21 mouse cellular contexts compared by ENCODE assay signal in genomic region chr3:65373594-65374182, GRCm38 (mm10). TPM values are rescaled to one million over a fixed set of nuclear protein-coding genes. Genes with fewer than 3 reads are reported as not detected.
DNase-seq lines count a peak whose midpoint lies in the region; ATAC-seq lines count a peak whose summit lies in the region.
"Had no signal": no experiment of that assay in that cellular context is flagged by ENCODE, and none has a peak within 500 bp of the region (broad histone marks: within the 10 kb centered on the region; RNA-seq: fewer than 3 reads in every experiment).

No protein-coding gene starts in this region.

- ATAC-seq in heart, embryonic 15.5 days (replicated peaks; ENCODE audit: insufficient number of reproducible peaks, insufficient read depth, low FRiP score, low read depth), result 0 out of 2 replicates have a peak, but pooled peaks have one; percentile 39
- ATAC-seq in midbrain, embryonic 15.5 days (replicated peaks), result no peak

- H3K9ac ChIP-seq in heart, embryonic 15.5 days, result no peak overlapping the region
- H3K9ac ChIP-seq in midbrain, embryonic 15.5 days, result no peak overlapping the region
- H3K9ac ChIP-seq: embryonic facial prominence, embryonic 15.5 days; limb, embryonic 15.5 days; liver, embryonic 15.5 days; neural tube, embryonic 12.5 days had no signal

- H3K36me3 ChIP-seq in heart, embryonic 15.5 days, result peaks cover 14% of the 10 kb centered on the region
- H3K36me3 ChIP-seq in midbrain, embryonic 10.5 days, result peaks cover 69% of the 10 kb centered on the region
- H3K36me3 ChIP-seq in midbrain, embryonic 15.5 days (replicated peaks), result no peaks in the 10 kb centered on the region

- H3K27ac ChIP-seq in heart, embryonic 15.5 days, result peak overlapping the region; percentile 10; the same call in 1 of the 2 replicates
- H3K27ac ChIP-seq in midbrain, embryonic 10.5 days (replicated peaks), result peak overlapping the region; percentile 49
- no peak overlapping the region for H3K27ac ChIP-seq in midbrain, embryonic 15.5 days
- H3K27ac ChIP-seq: embryonic facial prominence, embryonic 15.5 days; limb, embryonic 15.5 days; liver, embryonic 15.5 days; neural tube, embryonic 12.5 days; stomach, postnatal 0 days had no signal

- no peaks in the 10 kb centered on the region for H3K9me3 ChIP-seq in heart, embryonic 15.5 days (replicated peaks)
- no peaks in the 10 kb centered on the region for H3K9me3 ChIP-seq in midbrain, embryonic 10.5 days (replicated peaks)
- H3K9me3 ChIP-seq in midbrain, embryonic 15.5 days, result no peaks in the 10 kb centered on the region
- H3K9me3 ChIP-seq: embryonic facial prominence, embryonic 15.5 days; limb, embryonic 15.5 days; liver, embryonic 15.5 days; neural tube, embryonic 12.5 days had no signal

- peak; percentile 78 for DNase-seq in heart, adult 11 months
- no peak for DNase-seq in heart, postnatal 4 days
- DNase-seq in heart, adult 8-10 months (ENCODE audit: low spot score), result no peak
- no peak for DNase-seq in midbrain, embryonic 10.5 days (ENCODE audit: low spot score)
- DNase-seq in ZHBTc4 (ENCODE audit: low read depth, low spot score), result peak; percentile 44
- DNase-seq in kidney, adult 18-20 months, result no peak
- DNase-seq: adrenal gland, postnatal 36 days; cerebellum, adult 11-12 months; cerebellum, postnatal 14 days; kidney, adult 9 months; kidney, postnatal 25 days; right cerebral cortex, adult 18-20 months; thymus, postnatal 14 days had no signal

- WGBS in heart, embryonic 15.5 days, result 53% methylated on average over 5 of the region's 5 CpGs
- WGBS in midbrain, embryonic 10.5 days, result 70% methylated on average over 5 of the region's 5 CpGs
- 58% methylated on average over 5 of the region's 5 CpGs for WGBS in midbrain, embryonic 15.5 days

- no peaks in the 10 kb centered on the region for H3K27me3 ChIP-seq in heart, embryonic 15.5 days
- no peaks in the 10 kb centered on the region for H3K27me3 ChIP-seq in midbrain, embryonic 10.5 days (ENCODE audit: low read depth, poor library complexity, severe bottlenecking)
- H3K27me3 ChIP-seq in midbrain, embryonic 15.5 days (replicated peaks), result no peaks in the 10 kb centered on the region
- H3K27me3 ChIP-seq: CH12.LX; embryonic facial prominence, embryonic 15.5 days; limb, embryonic 15.5 days; liver, embryonic 15.5 days; neural tube, embryonic 12.5 days had no signal

- H3K4me2 ChIP-seq in heart, embryonic 15.5 days, result no peak overlapping the region
- no peak overlapping the region for H3K4me2 ChIP-seq in midbrain, embryonic 15.5 days
- H3K4me2 ChIP-seq: embryonic facial prominence, embryonic 15.5 days; limb, embryonic 15.5 days; liver, embryonic 15.5 days; neural tube, embryonic 12.5 days had no signal

- H3K4me1 ChIP-seq in heart, embryonic 15.5 days (replicated peaks), result peaks cover 7% of the 10 kb centered on the region; the same call in 1 of the 2 replicates
- peaks cover 18% of the 10 kb centered on the region for H3K4me1 ChIP-seq in midbrain, embryonic 10.5 days
- no peaks in the 10 kb centered on the region for H3K4me1 ChIP-seq in midbrain, embryonic 15.5 days
- H3K4me1 ChIP-seq: embryonic facial prominence, embryonic 15.5 days; limb, embryonic 15.5 days; liver, embryonic 15.5 days; neural tube, embryonic 12.5 days had no signal

- no peak overlapping the region for H3K4me3 ChIP-seq in heart, embryonic 15.5 days
- H3K4me3 ChIP-seq in midbrain, embryonic 10.5 days, result no peak overlapping the region
- H3K4me3 ChIP-seq in midbrain, embryonic 15.5 days, result no peak overlapping the region
- H3K4me3 ChIP-seq: embryonic facial prominence, embryonic 15.5 days; limb, embryonic 15.5 days; liver, embryonic 15.5 days; neural tube, embryonic 12.5 days had no signal

RNA-seq across cellular contexts. Expression of gene Ssr3, which starts 18.7 kb away (rescaled TPM):
- total RNA-seq in heart, postnatal 4 days (2021), result 100 to 1,000 TPM; 178 TPM
- polyA plus RNA-seq in heart, embryonic 15.5 days (2015; fragmentation: Nextera tagmentation; extraction: Ambion mirVana), result 193 and 207 TPM in 2 replicates
- 100 to 1,000 TPM; 106 to 126 (median 118) TPM for total RNA-seq in heart, adult 8-10 months (2022)
- polyA plus RNA-seq in midbrain, embryonic 10.5 days (2016; fragmentation: Nextera tagmentation; extraction: Ambion mirVana), result 232 and 245 TPM in 2 replicates
- polyA plus RNA-seq in midbrain, embryonic 15.5 days (2015; fragmentation: Nextera tagmentation; extraction: Ambion mirVana), result 153 and 154 TPM in 2 replicates

Comparison
In these comparisons a context has a peak if more than half of its experiments do, and no peak if none do; other contexts are left out.
1. DNase-seq: peak in heart, adult 11 months (single experiment) and ZHBTc4 (single experiment); none in heart, postnatal 4 days (single experiment), heart, adult 8-10 months (single experiment), midbrain, embryonic 10.5 days (single experiment) and kidney, adult 18-20 months (single experiment).